Mouse (Mus musculus): ENCODE data around the gene Trio. TPM values are rescaled to one million over a fixed set of nuclear protein-coding genes. Genes with fewer than 3 reads are reported as not detected.

Gene Trio
- total and polyA plus RNA-seq, 2 experiments from 2014 or later: 19.9 to 197 TPM

DNA sequence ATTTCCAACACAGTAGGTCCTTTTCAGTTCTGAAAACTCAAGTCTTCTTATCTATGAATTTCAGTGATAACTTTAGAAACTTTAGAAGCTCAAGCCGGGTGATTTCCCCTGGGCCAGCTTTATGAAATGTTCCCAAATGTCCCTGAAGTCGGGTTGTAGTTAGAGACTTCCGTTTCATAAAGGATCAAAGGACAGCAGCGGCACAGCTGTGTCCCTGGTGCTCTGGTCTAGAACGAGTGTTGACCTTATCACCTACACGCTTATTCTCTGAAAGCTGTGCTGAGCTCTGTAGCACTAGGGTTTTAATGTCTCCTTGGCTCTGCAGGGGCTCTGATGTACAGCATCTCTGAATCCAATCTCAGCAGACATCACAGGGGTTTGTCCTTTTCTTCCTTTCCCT, 267.0 kb downstream of the Trio start:
- DNase-seq (ENCODE audit: low spot score) (no peak), ATAC-seq (no peak)
- peaks cover 52% of the 10 kb centered on the region for H3K36me3 ChIP-seq (ENCODE audit: insufficient read depth, low read length)
- H3K4me1 ChIP-seq (ENCODE audit: insufficient read depth, low read length): no peaks in the 10 kb centered on the region
- 72% methylated on average over 6 of the region's 6 CpGs for WGBS
- no peak for TF ChIP-seq CTCF (IDR thresholded peaks at IDR 0.05; ENCODE audit: low read depth)
- H3K9me3 ChIP-seq (ENCODE audit: low read length): no peaks in the 10 kb centered on the region
- H3K4me3 ChIP-seq (ENCODE audit: low read length): no peak overlapping the region
- no peak overlapping the region for H3K27ac ChIP-seq
- no peak overlapping the region for H3K4me2 ChIP-seq (ENCODE audit: low read depth, low read length)
- no peaks in the 10 kb centered on the region for H3K27me3 ChIP-seq (ENCODE audit: insufficient read depth, low read length)
- H3K9ac ChIP-seq (replicated peaks; ENCODE audit: low read length): no peak overlapping the region

DNA sequence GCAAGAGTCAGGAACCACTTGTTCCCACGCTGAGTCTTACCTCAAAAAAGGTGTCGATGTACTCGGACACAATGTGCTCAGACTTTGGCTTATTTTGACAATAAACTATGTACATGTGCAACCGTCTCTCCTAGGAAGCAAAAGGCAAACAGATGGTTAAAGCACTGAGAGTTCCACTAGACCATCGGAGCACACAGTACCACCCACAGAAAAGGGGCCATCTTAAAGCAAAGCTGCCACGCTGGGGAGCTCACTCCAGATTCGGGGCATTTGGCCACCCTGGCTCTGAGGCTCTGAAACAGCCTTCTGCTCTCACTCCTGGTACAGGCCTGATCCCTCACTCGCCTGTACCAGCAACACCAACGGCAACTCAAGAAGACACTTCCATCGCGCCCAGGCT, 269.2 kb downstream of the Trio start:
- Histone ChIP-seq H3K4me3 (ENCODE audit: low read length) (no peak overlapping the region), H3K9me3 (ENCODE audit: low read length) (no peaks in the 10 kb centered on the region), H3K4me1 (ENCODE audit: insufficient read depth, low read length) (no peaks in the 10 kb centered on the region), H3K36me3 (ENCODE audit: insufficient read depth, low read length) (peaks cover 60% of the 10 kb centered on the region), H3K9ac (replicated peaks; ENCODE audit: low read length) (no peak overlapping the region), H3K27ac (no peak overlapping the region), H3K4me2 (ENCODE audit: low read depth, low read length) (no peak overlapping the region), H3K27me3 (ENCODE audit: insufficient read depth, low read length) (no peaks in the 10 kb centered on the region)
- ATAC-seq (no peak), DNase-seq (ENCODE audit: low spot score) (no peak)
- no peak for TF ChIP-seq CTCF (IDR thresholded peaks at IDR 0.05; ENCODE audit: low read depth)
- 88% methylated on average over 11 of the region's 11 CpGs for WGBS

DNA sequence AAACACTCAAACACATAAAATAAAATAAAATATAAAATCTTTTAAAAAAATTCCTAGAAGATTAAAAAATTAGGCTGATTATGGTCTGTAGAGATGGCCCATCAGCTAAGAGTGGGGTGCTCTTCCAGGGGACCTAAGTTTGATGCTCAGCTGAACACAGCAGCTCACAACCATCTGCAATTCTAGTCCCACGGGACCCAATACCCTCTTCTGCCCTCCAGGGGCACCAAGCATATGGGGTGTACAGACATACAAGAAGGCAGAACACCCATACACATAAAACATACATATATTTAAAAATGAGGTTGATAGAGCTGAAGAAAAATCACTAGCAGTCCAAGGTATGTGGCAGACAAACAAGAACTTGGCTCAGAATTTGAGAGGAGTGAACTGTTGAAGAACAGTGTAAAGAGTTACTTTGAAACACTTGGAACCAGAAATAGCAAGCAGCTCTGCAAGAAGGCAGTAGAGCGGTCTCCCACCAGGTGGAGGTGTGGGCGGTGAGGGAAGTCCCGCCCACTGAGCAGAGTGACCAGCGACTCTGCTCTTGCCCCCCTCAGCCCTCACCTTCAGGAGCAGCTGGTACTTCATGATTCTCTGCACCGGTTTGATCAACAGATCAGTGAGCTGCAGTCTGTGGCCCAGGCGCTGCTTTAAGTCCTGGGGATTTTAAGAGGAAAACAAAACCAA, 270.9 kb downstream of the Trio start:
- WGBS: 85% methylated on average over 7 of the region's 7 CpGs
- Histone ChIP-seq H3K9me3 (ENCODE audit: low read length) (no peaks in the 10 kb centered on the region), H3K36me3 (ENCODE audit: insufficient read depth, low read length) (peaks cover 71% of the 10 kb centered on the region)

DNA sequence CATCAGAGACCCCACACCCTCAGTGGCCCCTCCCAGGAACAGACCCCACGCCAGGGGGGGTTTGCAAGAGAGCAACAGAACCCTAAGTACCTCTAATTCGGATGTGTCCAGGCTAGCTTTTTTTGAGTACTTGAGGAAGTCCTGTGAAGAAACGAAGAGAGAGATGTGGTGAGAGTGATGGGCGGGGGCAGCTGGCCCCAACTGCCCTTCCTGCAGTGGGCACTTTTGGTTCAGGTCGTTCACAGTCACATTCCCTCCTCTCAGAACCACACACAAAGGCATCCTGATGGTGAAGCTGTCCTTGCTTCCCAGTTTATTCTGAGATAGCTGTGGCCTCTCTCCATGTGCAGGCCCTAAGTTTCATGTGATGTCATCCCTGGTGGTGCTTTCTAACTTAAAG, 271.7 kb downstream of the Trio start:
- Histone ChIP-seq H3K27me3 (ENCODE audit: insufficient read depth, low read length) (no peaks in the 10 kb centered on the region), H3K27ac (no peak overlapping the region), H3K9me3 (ENCODE audit: low read length) (no peaks in the 10 kb centered on the region), H3K4me1 (ENCODE audit: insufficient read depth, low read length) (no peaks in the 10 kb centered on the region), H3K36me3 (ENCODE audit: insufficient read depth, low read length) (peaks cover 74% of the 10 kb centered on the region), H3K9ac (replicated peaks; ENCODE audit: low read length) (no peak overlapping the region), H3K4me2 (ENCODE audit: low read depth, low read length) (no peak overlapping the region), H3K4me3 (ENCODE audit: low read length) (no peak overlapping the region)
- no peak for DNase-seq (ENCODE audit: low spot score)
- 72% methylated on average over 5 of the region's 5 CpGs for WGBS
- peak; percentile 11; the same call in 1 of the 2 replicates for ATAC-seq
- no peak for TF ChIP-seq CTCF (IDR thresholded peaks at IDR 0.05; ENCODE audit: low read depth)

More for the DNA sequence above, 270.9 kb downstream of the Trio start:
- Histone ChIP-seq H3K4me3 (ENCODE audit: low read length) (no peak overlapping the region), H3K4me2 (ENCODE audit: low read depth, low read length) (no peak overlapping the region), H3K4me1 (ENCODE audit: insufficient read depth, low read length) (no peaks in the 10 kb centered on the region), H3K9ac (replicated peaks; ENCODE audit: low read length) (no peak overlapping the region), H3K27me3 (ENCODE audit: insufficient read depth, low read length) (no peaks in the 10 kb centered on the region), H3K27ac (no peak overlapping the region)
- ATAC-seq (no peak), DNase-seq (ENCODE audit: low spot score) (no peak)
- no peak for TF ChIP-seq CTCF (IDR thresholded peaks at IDR 0.05; ENCODE audit: low read depth)

DNA sequence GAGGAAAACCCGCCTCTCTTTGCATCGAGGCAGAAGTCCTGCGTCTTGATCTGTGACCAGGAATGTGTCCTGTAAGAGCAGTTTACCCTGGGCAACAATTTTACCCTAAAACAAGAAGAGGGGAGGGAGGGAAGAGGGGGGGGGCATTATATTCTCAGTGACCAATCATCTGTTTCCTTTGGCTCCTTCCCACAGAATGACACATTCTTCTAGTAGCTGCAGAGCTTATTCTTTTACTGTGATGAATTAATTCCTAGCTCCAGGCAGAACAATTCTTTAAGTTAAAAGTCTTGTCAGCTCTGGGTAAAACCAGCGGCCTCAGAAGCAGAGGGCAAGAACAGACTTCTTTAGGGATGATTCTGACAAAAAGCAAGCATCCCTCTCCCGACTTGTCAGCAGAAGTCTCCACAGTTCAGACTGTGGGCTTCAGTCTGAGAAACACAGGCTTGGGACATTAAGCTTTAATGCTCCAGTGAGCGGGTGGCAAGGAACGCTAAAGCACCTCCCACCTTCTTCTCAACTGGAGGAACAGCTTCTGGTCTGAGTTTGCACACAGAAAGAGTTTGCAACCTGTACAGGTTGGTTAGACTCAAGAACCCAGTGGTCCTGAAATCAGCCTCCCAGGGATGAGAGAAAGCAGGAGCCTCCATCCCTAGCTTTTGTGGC, 272.8 kb downstream of the Trio start:
- Histone ChIP-seq H3K4me3 (ENCODE audit: low read length) (no peak overlapping the region), H3K27ac (peak overlapping the region; percentile 20; the same call in 1 of the 2 replicates), H3K4me1 (ENCODE audit: insufficient read depth, low read length) (no peaks in the 10 kb centered on the region), H3K4me2 (ENCODE audit: low read depth, low read length) (no peak overlapping the region), H3K9me3 (ENCODE audit: low read length) (no peaks in the 10 kb centered on the region), H3K36me3 (ENCODE audit: insufficient read depth, low read length) (peaks cover 75% of the 10 kb centered on the region), H3K9ac (replicated peaks; ENCODE audit: low read length) (no peak overlapping the region), H3K27me3 (ENCODE audit: insufficient read depth, low read length) (no peaks in the 10 kb centered on the region)
- 47% methylated on average over 7 of the region's 7 CpGs for WGBS
- no peak for ATAC-seq
- TF ChIP-seq CTCF (IDR thresholded peaks at IDR 0.05; ENCODE audit: low read depth): no peak
- DNase-seq (ENCODE audit: low spot score): no peak

DNA sequence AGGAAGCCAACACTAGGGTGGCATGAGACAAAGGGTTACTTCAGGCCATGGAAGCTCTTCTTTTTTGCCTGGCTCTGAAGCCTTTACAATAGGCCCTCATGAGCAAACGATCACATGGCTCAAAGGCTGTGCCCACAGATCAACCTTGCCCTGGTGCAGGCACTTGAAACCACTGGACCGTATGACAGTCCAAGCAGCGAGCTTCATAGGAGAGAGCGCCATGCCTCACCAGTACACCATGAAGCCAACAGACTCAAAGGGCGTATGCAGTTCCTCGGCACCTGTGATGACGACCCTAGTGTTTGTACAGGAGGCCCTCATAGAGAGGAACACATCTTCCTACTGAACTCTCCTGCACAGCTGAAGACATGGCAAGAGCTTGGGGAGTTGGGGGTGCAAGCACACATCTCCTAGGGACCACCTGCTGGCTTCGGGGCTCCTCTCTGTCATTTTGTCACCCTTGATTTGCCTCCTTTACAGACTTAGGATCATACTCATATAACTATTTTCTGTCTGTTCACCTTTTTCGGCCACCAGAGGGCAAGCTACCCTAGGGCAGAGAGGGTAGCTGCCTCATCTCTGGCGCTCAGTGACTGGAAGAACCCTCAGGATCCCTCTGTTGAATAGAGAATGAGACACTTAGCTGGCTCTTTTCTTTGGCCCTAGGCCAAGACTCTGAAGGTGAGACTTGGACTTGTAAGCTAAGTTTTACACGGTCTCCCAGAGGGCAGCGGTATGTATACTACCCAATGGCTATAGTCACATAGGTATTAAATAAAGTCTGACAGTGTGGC, 273.8 kb downstream of the Trio start:
- Histone ChIP-seq H3K9ac (replicated peaks; ENCODE audit: low read length) (no peak overlapping the region), H3K36me3 (ENCODE audit: insufficient read depth, low read length) (peaks cover 74% of the 10 kb centered on the region), H3K27ac (0 out of 2 replicates have a peak overlapping the region, but pooled peaks have one; percentile 20), H3K4me2 (ENCODE audit: low read depth, low read length) (no peak overlapping the region), H3K4me1 (ENCODE audit: insufficient read depth, low read length) (no peaks in the 10 kb centered on the region), H3K9me3 (ENCODE audit: low read length) (no peaks in the 10 kb centered on the region), H3K27me3 (ENCODE audit: insufficient read depth, low read length) (no peaks in the 10 kb centered on the region), H3K4me3 (ENCODE audit: low read length) (no peak overlapping the region)
- 72% methylated on average over 12 of the region's 12 CpGs for WGBS
- peak; percentile 79 for TF ChIP-seq CTCF (IDR thresholded peaks at IDR 0.05; ENCODE audit: low read depth)
- ATAC-seq (peak; percentile 72), DNase-seq (ENCODE audit: low spot score) (peak; percentile 81)

Data from hindbrain, postnatal 0 days (tissue).